Mouse (Mus musculus): ENCODE results near the gene Gm49322.
"Not testable (repeated sequence)": the region's sequence is repeated elsewhere in the genome, so short reads cannot be mapped to it uniquely, and the experiment has no call there.

The Gm49322 gene

DNA sequence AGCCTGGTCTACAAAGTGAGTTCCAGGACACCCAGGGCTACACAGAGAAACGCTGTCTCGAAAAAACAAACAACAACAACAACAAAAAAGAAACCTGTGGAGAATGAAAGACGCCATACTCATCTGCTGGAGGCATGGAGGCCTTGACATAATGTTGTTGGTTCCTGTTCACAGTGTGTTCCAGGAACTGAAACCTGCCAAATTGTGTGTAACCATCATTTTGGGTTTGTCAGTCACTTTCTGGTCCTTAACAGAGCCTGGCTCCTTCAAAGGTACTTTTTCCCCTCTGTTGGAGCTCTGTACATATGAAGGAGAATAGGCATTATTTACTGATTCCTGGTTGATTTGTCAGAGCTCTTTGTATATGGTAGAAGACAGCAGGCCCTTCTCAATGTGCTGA, 6.1 kb downstream of the Gm49322 start:
- DNase-seq (ENCODE audit: extremely low spot score) = no peak

DNA sequence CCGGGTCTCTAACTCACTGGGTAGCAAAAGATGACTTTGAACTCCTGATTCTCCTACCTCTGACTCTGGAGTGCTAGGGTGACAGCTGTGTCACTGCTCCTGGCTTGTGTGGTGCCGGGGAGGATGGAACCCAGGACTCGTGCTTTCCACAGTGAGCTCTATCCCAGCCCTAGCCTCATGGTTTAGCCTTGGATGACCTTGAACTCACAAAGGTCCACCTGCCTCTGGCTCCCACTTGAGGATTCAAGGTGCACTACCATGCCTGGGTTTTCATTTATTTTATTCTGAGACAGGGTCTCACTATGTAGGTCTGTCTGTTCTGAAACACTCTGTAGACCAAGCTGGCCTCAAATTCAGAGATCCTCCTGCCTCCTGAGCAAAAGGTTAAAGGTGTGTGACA, 8.0 kb downstream of the Gm49322 start:
- DNase-seq (ENCODE audit: extremely low spot score) = no peak

DNA sequence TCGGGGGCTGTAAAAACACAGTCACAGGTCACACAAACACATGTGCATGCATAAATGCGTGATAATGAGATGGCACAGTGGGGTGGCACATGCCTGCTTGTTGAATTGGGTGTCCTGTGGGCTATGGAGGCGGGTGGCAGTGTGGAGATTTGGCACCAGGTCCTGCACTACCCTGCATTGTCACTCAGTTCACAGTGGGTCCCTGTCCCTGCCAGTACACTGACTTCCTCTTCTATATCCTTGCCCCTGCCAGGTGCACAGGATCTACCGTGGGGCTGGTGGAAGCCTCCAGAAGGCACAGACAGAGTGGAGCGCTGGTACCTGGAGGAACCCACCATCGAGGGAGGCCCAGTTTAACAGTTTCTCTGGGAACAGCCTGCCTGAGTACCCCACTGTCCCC, 8.5 kb downstream of the Gm49322 start:
- DNase-seq (ENCODE audit: extremely low spot score) = no peak

DNA sequence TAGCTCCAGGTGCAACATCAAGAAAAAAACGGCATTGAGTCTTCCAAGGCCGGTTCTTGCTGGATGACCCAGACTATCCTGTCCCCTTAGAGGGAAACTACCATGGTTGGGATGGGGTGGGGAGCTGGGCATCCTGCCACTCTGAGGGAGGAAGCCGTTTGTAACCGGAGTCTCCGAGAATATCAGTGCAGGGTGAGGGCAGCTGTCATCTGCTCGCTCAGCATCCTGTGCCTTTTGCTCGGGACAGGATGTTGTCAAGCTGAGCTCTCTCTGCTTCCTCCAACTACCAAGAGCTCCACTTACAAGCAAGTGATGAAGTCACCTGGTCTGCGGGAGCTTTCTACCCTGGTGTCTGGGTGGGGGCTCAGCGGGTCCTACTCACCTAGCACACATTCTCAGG, 12.4 kb downstream of the Gm49322 start:
- no peak for DNase-seq (ENCODE audit: extremely low spot score)

DNA sequence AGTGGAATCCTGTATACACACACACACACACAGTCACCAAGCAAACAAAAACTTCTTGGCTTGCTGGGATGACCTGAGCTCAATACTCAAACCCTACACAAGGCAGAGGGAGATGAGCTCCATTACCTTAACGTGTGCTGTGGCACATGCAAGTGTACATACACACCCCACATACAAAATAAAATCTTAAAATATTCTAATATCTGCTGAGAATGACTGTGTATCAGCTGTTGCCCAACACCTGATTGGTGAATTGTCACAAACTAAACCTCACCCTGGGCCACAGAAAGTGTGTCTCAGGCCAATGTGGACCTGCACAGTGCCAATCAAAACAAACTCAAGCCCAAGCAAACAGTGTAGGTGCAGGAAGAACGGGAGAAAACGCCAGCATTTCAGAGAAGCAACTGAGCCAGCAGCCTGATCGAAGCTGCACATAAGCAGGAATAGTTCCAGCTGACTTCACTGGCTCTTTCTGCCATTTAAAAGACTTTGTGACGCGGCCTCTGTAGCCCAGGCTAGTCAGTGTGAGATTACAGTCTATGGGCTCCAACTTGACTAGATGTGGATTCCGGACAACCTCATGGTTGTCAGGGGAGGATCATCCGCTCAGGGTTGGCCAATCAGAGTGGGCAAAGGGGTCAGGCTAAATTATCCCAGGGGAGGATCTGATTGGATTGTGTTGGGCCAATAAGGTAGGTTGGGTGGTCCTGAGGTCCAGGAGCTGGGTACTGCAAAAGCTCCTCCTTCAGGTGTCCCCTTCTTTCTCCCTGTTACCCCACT, 13.8 kb downstream of the Gm49322 start:
- DNase-seq (ENCODE audit: extremely low spot score) = peak; percentile 47

DNA sequence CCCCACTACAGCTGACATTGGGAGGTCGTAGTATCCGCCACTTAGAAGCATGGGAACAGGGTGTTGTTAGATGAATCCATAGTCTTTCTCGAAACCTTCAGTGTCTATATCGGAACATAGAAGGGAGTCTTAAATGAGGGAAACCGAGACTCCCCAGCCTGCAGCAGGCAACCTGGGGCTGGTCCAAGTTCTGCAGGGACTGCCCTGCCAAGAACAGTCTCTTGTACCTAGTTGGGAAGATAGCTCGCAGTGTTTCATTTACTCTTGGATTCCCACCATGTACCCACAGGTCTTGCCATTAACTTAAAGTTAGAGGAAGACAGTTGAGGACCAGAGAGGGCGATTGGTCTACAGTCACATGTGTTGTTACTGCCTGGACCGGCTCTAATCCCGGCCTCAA, 14.5 kb downstream of the Gm49322 start:
- DNase-seq (ENCODE audit: extremely low spot score) = no peak

DNA sequence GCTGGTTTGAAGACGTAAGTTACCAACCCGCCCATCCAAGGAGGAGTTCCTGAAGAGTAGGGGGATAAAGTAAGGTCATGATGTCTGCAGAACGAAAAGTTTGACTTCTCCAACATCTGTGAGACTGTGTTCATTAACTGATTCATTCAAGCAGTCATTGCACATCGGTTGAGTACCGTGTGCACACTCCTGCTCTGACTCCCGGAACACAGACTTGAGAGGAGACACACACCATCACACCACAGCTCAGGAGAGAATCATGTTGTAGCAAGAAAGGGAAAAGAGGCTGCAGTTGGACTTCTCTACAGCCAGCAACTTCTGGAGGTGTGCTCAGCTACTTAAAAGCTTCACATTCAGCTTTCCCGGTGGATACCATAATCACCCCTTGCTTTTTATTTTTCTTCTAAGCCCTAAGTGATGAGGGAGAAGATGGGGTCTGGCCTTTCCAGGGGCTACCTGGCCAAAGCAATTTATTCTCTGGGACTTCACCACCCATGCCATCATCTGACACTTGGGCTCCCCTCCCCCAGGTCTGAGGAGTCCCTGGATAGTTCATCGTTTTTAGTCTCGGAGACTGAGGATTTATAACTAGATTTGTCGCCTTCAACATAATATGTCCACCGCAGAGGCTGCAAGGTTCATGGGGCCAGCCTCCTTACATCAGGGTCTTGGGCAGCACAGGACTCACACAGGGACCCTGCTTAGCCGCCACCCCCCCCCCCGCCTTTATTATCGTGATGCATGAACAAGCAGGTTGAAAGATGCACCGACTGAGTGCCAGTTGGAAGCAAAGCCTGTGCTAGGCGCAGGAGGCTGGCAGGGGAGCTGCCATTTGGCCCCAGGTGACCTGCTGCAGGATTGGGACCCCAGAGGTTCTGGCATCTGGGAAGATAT, 15.2 kb downstream of the Gm49322 start:
- DNase-seq (ENCODE audit: extremely low spot score) = peak; percentile 25

DNA sequence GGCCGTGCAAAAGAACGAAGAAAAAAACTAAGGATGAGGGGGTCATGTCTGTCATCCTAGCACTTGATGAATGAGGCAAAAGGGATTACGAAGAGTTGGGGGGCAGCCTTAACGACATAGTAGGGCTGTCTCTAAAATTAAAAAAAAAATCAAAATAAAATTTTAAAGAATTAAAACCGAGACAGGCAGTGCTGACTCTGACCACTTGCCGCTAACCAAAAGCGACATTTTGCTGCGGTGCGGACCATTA, 15.8 kb downstream of the Gm49322 start:
- DNase-seq (ENCODE audit: extremely low spot score) = no peak

DNA sequence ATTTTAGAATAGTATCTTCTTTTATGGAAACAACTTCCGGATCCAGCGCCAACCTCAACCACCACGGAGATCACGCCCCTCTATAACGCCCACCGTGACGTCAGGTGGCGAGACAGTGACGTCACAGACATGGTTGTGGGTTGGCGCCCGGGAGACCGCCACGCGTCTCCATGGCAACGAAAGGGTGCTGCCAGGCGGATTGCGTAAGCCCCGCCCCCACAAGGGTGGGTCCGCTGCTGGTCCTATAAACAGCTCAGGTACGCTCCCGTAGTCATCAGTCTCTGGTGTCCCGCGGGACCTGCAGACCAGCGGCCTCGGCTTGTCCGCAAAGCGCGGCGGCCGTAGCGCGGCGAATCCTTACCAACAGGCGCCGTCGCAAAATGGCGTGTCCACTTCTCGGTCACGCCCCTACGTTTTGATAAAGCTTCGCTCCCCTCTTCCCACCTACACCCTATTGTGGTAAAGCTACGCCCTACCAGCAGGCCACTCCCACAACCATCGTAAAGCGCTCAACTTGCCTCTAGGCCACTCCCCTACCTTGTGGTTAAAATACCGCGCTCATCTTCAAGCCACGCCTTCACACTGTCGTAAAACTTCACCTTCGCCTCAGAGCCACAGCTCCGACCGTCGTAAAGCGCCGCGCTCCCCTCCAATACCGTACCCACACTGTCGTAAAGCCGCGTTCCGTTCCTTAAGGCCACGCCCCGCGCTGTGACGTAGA, 16.3 kb downstream of the Gm49322 start:
- peak; percentile 99 for DNase-seq (ENCODE audit: extremely low spot score)

DNA sequence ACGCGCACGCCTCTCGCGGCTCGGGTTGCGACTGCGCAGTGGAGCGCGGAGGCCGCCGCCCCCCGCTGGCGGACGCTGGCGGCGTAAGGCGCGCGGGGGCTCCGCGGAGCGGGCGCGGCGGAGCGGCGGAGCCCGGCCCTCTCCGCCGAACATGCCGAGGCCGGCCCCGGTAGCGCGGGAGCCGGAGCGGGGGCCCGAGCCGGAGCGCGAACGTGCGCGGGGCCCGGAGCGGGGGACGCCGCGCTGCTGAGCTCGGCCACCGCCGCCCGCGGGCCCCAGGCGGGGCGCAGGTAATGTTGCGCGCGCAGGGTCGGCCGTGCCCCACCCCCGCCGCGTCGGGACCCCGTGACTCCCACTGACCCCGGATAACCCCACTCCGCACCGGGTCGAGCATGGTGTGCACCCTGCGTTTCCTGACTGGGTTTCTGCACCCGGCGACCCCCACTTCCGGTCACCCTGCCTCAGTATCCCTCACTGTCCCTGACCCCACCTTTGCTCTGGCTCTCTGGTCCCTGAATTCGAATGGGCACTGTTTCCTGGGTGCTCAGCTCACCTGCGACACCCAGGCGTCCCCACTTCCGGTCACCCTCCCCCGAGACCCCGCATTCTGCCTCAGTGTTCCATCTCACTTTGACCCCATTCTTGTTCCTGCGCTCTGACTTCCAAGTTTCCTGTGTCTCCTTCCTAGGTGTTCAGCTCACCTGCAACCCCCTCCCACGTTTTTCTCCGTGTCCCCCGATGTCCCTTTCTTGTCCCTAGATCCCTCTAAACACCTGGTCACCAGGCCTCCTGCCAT, 17.0 kb downstream of the Gm49322 start, which contains the start of gene Csnk1g2:
Csnk1g2 (plus strand) TSS at position 178 of the 796 bp plus-strand sequence.
- no peak for DNase-seq (ENCODE audit: extremely low spot score)

DNA sequence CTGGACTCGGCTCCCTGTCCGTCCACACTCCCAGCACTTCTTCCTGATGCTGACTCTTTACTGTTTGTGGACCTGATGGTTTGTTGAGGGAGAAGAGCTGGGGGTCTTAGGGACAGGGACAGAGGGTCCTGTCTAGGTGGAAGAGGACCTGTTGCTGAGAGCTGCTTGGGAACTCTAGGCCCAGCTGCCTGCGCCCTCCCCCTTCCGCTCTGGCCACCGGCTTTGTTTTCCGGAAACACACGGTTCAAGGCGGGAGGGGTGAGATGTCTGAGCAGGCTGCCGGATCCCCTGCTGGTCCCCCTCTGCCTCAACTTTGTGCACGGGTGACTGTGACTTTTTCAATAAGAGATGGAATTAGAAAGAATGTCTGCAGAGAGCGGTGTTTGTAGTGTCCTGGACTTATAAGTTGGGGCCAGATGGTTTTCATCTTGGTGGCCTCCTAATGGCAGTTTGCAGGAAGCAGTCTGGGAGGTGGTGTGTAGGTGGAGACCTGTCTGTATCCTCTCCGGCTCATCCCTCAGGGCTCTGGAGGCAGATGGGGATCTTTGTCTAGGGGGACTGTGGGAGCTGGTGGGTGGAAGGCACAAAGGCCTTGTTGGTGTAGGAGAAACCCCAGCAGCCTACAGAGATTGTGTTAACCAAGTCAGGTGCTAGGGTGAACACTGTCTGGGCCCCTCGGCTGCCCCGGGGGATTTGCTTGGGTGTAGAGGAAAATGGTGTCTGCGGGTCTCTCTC, 17.8 kb downstream of the Gm49322 start:
- peak; percentile 66 for DNase-seq (ENCODE audit: extremely low spot score)

DNA sequence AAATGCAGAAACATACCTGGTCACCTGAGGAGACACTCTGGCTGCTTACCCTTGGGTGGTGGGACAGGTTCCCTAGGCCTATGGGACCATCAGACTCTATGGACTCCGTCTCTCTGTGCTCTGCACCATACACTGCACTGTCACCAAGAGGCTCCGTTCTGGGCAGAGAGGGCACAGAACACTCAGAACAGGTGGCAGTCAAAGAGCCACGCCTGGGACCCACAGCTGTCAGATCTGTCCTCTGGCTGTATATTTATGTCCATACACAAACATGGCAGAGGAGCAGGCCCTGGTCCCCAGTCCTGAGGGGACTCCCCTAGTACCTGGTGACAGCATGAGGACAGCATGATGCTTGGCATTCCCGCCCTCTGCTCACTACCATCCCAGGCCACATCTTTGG, 19.9 kb downstream of the Gm49322 start:
- DNase-seq (ENCODE audit: extremely low spot score) = no peak

DNA sequence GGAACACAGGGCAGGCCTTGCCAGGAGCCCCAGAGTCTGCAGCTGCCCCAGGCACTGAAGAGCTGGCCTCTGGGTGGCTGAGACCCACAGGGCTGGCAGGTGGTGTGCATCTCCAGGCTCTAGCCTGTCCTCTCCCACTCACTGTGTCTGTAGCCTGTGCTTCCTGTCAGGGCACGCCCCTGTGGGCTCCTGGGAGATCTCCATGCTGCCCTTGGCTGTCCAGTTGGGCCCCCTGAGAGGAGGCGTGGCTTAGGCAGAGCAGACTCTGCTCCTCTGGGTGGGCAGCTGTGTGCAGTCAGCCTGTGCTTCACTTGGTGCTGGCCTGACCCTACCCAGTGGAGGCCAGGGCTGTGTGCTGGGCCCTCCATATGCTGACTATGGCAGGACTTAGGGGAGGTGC, 21.9 kb downstream of the Gm49322 start:
- DNase-seq (ENCODE audit: extremely low spot score) = no peak

DNA sequence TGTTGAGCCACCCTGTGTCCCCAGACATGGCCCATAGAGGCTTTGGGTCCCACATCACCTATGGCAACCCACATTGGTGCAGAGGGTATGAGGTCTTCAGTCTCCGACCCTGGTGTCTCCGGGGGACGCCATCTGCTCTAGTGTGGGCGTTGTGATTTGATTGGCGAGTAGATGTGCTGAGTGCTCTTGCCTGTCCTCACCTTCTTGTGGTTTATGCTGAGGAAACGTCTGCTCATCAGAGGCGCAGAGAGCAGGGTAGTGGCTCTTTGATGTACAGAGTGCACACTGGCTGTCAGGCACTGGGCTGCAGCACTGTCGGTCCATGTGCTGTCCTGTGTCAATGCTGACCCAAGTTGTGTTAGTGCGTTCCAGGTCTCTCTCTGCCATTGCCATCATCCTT, 23.1 kb downstream of the Gm49322 start:
- no peak for DNase-seq (ENCODE audit: extremely low spot score)

DNA sequence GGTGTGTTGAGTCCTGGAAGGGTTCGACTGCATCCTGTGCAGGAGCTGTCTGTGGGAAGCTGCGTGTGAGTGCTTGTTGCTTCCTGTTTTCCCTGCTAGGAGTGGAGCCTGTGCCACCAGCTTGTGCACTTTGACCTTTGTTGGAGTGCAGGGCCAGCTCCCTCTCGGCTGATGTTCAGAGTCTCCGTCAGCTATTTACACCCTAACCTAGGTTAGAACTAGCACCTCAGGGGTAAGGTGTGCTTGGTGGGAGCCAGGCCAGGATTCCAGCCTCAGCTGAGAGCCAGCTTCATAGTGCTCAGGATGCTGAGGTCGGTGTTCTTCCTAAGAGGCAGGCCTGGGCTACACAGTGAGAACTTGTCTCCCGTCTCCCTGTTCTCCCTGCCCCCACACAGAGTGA, 29.5 kb downstream of the Gm49322 start:
- DNase-seq (ENCODE audit: extremely low spot score) = no peak

DNA sequence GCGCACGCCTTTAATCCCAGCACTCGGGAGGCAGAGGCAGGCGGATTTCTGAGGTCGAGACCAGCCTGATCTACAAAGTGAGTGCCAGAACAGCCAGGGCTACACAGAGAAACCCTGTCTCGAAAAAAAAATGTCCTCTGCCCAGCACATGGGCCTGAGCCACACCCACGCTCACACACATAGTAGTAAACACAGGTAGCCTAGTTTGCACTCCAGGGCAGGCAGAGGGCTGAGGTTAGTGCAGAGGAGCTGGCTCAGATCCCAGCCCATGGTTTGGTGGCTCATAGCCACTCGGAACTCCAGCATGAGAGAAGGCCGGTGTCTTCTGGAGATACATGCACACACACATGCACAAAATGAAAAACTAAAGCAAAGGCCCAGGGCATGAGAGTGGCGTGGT, 41.1 kb downstream of the Gm49322 start:
- no peak for DNase-seq (ENCODE audit: extremely low spot score)

DNA sequence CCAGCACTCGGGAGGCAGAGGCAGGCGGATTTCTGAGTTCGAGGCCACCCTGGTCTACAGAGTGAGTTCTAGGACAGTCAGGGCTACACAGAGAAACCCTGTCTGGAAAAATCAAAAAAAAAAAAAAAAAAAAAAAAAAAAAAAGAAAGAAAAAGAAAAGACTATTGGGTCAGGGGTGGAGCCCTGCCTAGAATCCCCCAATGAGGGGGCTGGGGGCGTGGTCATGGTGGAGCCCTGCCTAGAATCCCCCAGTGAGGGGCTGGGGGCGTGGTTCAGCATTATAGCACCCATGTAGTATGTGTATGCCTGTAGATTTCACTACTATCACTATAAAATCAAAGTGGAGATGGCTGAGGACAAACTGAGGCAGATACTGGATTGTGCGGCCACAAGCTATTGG, 44.1 kb downstream of the Gm49322 start:
- DNase-seq (ENCODE audit: extremely low spot score) = not testable (repeated sequence)

DNA sequence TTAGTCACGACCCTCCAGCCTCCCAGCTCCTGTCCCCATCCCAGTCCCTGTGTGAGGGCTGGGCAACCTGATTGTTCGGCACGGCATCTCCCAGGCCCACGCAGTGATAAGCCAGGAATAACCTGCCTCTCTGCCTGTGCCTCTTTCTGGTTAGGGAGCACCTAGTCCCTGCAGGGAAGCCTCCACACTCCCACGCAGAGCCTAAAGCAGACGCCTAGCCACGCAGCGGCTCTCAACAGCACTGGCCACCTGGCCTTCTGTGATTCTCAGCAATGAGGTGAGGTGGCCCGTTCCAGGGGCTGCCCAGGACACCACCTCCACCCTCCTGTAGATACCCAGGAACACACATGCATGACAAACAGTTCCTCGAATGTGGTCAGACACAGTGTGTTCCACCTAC, 44.6 kb downstream of the Gm49322 start:
- no peak for DNase-seq (ENCODE audit: extremely low spot score)

DNA sequence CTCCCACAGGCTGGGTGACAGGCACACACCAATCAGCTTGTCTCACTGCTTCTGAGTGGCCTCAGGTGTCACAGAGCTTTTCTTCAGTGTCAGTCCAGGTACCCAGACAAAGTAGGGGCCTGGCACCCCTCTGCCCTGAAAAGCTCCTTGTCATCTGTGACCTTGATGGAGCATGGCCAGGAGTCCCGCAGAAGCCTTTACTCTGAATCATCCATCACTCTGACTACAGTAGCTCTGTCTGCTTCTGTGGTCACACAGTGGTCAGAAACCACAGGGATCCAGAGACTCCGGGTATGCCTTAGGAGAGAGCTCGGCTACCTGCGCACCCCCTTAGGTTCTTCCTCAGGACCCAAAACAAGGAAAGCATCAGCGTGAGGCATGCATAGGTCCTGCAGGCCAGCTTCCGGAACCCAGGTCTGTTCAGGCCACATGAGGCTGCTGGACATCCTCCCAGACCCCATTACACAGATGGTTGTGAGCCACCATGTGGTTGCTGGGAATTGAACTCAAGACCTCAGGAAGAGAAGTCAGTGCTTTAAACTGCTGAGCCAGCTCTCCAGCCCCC, 47.4 kb downstream of the Gm49322 start:
- DNase-seq (ENCODE audit: extremely low spot score) = no peak

DNA sequence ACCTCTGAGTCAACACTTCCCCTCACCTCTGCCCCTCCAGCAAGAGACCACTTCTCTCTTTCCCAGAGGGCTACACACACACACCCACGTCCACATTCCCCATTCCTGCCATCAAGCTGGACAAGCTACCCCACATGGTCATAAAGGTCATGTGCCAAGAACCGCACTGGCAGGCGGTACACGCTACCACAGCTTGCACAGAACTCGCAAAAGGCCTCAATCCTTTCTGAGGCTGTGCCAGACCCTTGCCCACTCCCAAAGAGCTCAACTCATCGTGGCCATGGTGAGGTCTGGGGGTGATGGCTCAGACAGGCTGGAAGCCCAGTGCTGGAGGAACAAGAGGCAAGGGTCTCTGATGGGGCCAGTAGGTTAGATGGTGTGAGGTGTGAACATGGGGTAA, 49.0 kb downstream of the Gm49322 start:
- no peak for DNase-seq (ENCODE audit: extremely low spot score)
